Mouse (Mus musculus) neural tube, embryonic 12.5 days (tissue): Measurements from ENCODE around the gene Engase. TPM values are rescaled to one million over a fixed set of nuclear protein-coding genes. Genes with fewer than 3 reads are reported as not detected.
A peak's percentile ranks its signal among the peaks of the same experiment; 100 is the strongest.

ENCODE experiments used
- ATAC-seq: fragments of 200-750 bp; cut with Nextera tagmentation; 2 replicates; pipeline ENCODE4 v1.8.0; 2017; ENCODE audit warnings: low read depth, mild to moderate bottlenecking, moderate TSS enrichment, moderate library complexity; ENCODE audit not compliant: low FRiP score
- H3K27ac ChIP-seq: fragments of 300-500 bp; sonication (generic); 2 replicates; pipeline ENCODE4 v1.5.1; 2016
- H3K27me3 ChIP-seq: fragments of 300-500 bp; sonication (generic); replicated peaks from 2 replicates; pipeline ENCODE4 v1.6.1; 2016; ENCODE audit warnings: mild to moderate bottlenecking
- H3K36me3 ChIP-seq: fragments of 300-500 bp; sonication (generic); 2 replicates; pipeline ENCODE4 v1.6.1; 2016; ENCODE audit warnings: mild to moderate bottlenecking
- H3K4me1 ChIP-seq: fragments of 300-500 bp; sonication (generic); 2 replicates; pipeline ENCODE4 v1.6.1; 2016
- H3K4me2 ChIP-seq: fragments of 300-500 bp; sonication (generic); replicated peaks from 2 replicates; pipeline ENCODE4 v1.6.1; 2016; ENCODE audit warnings: mild to moderate bottlenecking
- H3K4me3 ChIP-seq: fragments of 300-500 bp; sonication (generic); 2 replicates; pipeline ENCODE4 v1.5.1; 2016
- H3K9ac ChIP-seq: fragments of 300-500 bp; sonication (generic); 2 replicates; pipeline ENCODE4 v1.6.1; 2016; ENCODE audit warnings: mild to moderate bottlenecking
- H3K9me3 ChIP-seq: fragments of 300-500 bp; sonication (generic); 2 replicates; pipeline ENCODE4 v1.6.1; 2016; ENCODE audit warnings: mild to moderate bottlenecking
- WGBS: fragments of 180-500 bp; shearing (Covaris S2); methylation state at CpG from one replicate; pipeline ENCODE4 v1.1.7; 2016; 5-methylcytosine and 5-hydroxymethylcytosine counted together
- polyA plus RNA-seq: library from polyadenylated mRNA; unstranded; fragments of >200 nt; fragmentation: Nextera tagmentation; extraction: Ambion mirVana; gene quantifications from 2 replicates; pipeline ENCODE4 v1.2.1, GENCODE M21; 2016

The Engase gene
- polyA plus RNA-seq, 1 experiment from 2014 or later: 9.7 TPM

DNA sequence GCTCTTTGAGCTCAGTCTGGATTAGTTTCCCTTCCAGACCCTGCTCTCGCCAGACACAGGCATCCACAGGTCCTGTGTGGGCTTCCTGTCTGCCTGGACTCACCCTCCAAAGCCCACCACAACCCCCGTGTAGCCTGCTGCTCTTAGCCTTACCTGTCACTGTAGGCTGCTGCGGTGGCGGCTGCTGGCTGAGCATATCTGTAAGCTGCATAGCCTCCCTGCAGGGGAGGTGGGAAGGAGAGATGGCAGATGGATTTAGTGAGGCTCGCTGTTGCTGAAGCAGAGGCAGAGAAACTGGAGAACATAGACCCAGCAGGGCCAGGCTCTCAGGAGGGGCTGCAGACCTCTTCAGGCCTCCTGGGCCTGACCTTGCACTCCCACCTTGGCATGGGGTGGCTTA is 18.4 kb downstream of the Engase start:
- WGBS: 49% methylated on average over 5 of the region's 5 CpGs
- H3K4me1 ChIP-seq: peaks cover 27% of the 10 kb centered on the region

DNA sequence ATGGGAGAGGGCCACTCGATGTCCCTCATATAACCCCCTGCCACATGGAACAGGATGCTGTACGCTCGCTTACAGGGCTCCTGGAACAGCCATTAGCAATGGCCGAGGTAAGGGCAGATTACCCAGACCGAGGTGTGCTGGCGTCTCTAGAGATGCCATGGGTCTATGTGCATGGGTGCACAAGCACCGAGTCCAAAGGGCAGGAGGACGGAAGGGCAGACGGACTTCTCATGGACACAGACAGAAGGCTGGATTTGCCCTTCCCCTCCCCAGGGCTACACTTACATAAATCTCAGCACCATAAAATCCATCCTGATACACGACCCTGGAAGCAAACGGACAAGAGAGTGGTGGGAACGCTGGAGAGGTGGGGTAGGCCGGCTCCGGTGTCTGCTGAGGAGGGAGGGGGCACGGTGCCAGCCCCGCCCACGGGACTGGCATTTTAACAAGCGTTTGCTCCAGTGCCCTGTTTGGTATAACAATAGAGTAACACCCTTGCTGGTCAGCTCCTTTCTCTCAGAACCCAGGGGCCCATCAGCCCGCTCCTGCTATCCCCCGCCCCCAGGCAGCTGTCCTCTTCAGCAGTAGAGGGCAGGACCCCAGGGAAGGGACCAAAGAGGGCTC is 19.5 kb downstream of the Engase start:
- no peaks in the 10 kb centered on the region for H3K27me3 ChIP-seq
- no peaks in the 10 kb centered on the region for H3K36me3 ChIP-seq
- no peak overlapping the region for H3K4me2 ChIP-seq
- H3K9me3 ChIP-seq: no peaks in the 10 kb centered on the region
- no peak overlapping the region for H3K27ac ChIP-seq
- peaks cover 19% of the 10 kb centered on the region for H3K4me1 ChIP-seq
- no peak for ATAC-seq
- H3K4me3 ChIP-seq: no peak overlapping the region
- WGBS: 39% methylated on average over 20 of the region's 20 CpGs
- no peak overlapping the region for H3K9ac ChIP-seq

More for the DNA sequence above, 18.4 kb downstream of the Engase start:
- H3K36me3 ChIP-seq: no peaks in the 10 kb centered on the region
- ATAC-seq: no peak
- H3K9me3 ChIP-seq: no peaks in the 10 kb centered on the region
- H3K9ac ChIP-seq: no peak overlapping the region
- H3K4me3 ChIP-seq: no peak overlapping the region
- no peak overlapping the region for H3K4me2 ChIP-seq
- H3K27ac ChIP-seq: no peak overlapping the region
- no peaks in the 10 kb centered on the region for H3K27me3 ChIP-seq

DNA sequence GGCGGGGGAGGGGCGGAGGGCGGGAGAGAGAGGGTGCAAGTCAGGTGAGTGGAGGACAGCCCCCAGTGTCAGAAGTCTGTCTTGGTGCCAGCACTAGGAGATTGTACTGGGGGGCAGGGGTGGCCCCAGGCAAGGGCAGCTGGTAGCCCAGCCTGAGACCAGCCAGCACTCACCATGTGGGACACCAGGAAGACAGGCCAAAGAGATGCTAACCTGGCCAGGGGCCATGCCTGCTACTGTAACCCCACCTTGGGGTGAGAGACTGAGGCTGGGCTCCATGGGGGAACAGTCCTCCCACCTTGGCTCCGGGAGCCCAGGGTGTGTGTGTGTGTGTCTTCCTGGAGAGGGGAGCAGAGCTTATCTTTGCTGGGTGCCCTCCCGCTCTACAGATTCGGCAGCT is 26.4 kb downstream of the Engase start:
- ATAC-seq: no peak
- H3K9ac ChIP-seq: no peak overlapping the region
- peaks cover 21% of the 10 kb centered on the region for H3K27me3 ChIP-seq
- H3K4me1 ChIP-seq: 0 out of 2 replicates have a peak, but pooled peaks cover 9% of the 10 kb centered on the region
- no peak overlapping the region for H3K27ac ChIP-seq
- 58% methylated on average over 6 of the region's 6 CpGs for WGBS
- H3K4me2 ChIP-seq: peak overlapping the region; percentile 22; the same call in 1 of the 2 replicates
- no peaks in the 10 kb centered on the region for H3K9me3 ChIP-seq
- no peak overlapping the region for H3K4me3 ChIP-seq
- H3K36me3 ChIP-seq: peaks cover 5% of the 10 kb centered on the region; the same call in 1 of the 2 replicates

- Histone ChIP-seq H3K9me3 (no peaks in the 10 kb centered on the region), H3K4me1 (peaks cover 9% of the 10 kb centered on the region; the same call in 1 of the 2 replicates), H3K27me3 (peaks cover 21% of the 10 kb centered on the region), H3K9ac (no peak overlapping the region), H3K4me2 (peak overlapping the region; percentile 22; the same call in 1 of the 2 replicates), H3K27ac (no peak overlapping the region), H3K36me3 (peaks cover 5% of the 10 kb centered on the region; the same call in 1 of the 2 replicates), H3K4me3 (no peak overlapping the region)
- WGBS: 25% methylated on average over 34 of the region's 34 CpGs
- ATAC-seq: no peak
These were observed 27.0 kb downstream of the Engase start for GRCm38 (mm10) chr11:118503418-118504179.

DNA sequence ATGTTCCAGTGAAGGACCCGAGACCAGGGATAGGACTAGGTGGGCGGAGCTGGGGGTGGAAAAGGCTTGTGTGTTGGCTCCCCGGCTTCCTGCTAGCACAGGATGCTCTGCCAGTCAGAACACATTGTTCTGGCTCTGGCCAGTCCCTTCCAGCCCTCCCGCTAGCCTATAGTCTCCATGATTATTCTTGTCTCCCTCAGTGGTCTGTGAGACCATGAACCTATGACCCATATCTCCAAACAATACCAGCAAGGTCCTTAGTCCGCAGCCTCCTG is 27.5 kb downstream of the Engase start:
- Histone ChIP-seq H3K4me2 (no peak overlapping the region), H3K4me1 (peaks cover 9% of the 10 kb centered on the region; the same call in 1 of the 2 replicates), H3K4me3 (no peak overlapping the region), H3K27ac (no peak overlapping the region), H3K9me3 (no peaks in the 10 kb centered on the region), H3K9ac (no peak overlapping the region), H3K36me3 (peaks cover 5% of the 10 kb centered on the region; the same call in 1 of the 2 replicates), H3K27me3 (peaks cover 21% of the 10 kb centered on the region)
- no peak for ATAC-seq
- 65% methylated on average over 5 of the region's 5 CpGs for WGBS

- H3K9ac ChIP-seq: no peak overlapping the region
- no peaks in the 10 kb centered on the region for H3K36me3 ChIP-seq
- no peak overlapping the region for H3K27ac ChIP-seq
- H3K9me3 ChIP-seq: no peaks in the 10 kb centered on the region
- H3K27me3 ChIP-seq: peaks cover 21% of the 10 kb centered on the region
- 89% methylated on average over 6 of the region's 6 CpGs for WGBS
- no peak overlapping the region for H3K4me2 ChIP-seq
- H3K4me1 ChIP-seq: peaks cover 14% of the 10 kb centered on the region
- H3K4me3 ChIP-seq: no peak overlapping the region
- ATAC-seq: no peak
These were observed 30.5 kb downstream of the Engase start for GRCm38 (mm10) chr11:118507095-118507494.

- 44% methylated on average over 5 of the region's 5 CpGs for WGBS
- H3K27ac ChIP-seq: no peak overlapping the region
- H3K4me3 ChIP-seq: no peak overlapping the region
- no peaks in the 10 kb centered on the region for H3K36me3 ChIP-seq
- no peak overlapping the region for H3K4me2 ChIP-seq
- no peak for ATAC-seq
- no peak overlapping the region for H3K9ac ChIP-seq
- no peaks in the 10 kb centered on the region for H3K9me3 ChIP-seq
- H3K27me3 ChIP-seq: peaks cover 20% of the 10 kb centered on the region
- H3K4me1 ChIP-seq: peaks cover 22% of the 10 kb centered on the region
These were observed 31.3 kb downstream of the Engase start for GRCm38 (mm10) chr11:118507904-118508303.

- H3K4me3 ChIP-seq: no peak overlapping the region
- peaks cover 16% of the 10 kb centered on the region for H3K27me3 ChIP-seq
- H3K9me3 ChIP-seq: no peaks in the 10 kb centered on the region
- 81% methylated on average over 7 of the region's 7 CpGs for WGBS
- no peak overlapping the region for H3K4me2 ChIP-seq
- no peak overlapping the region for H3K9ac ChIP-seq
- no peak overlapping the region for H3K27ac ChIP-seq
- no peaks in the 10 kb centered on the region for H3K36me3 ChIP-seq
- H3K4me1 ChIP-seq: peaks cover 25% of the 10 kb centered on the region
- ATAC-seq: no peak
These were observed 31.7 kb downstream of the Engase start for GRCm38 (mm10) chr11:118508341-118508740.

- H3K9ac ChIP-seq: no peak overlapping the region
- no peak overlapping the region for H3K27ac ChIP-seq
- no peak overlapping the region for H3K4me3 ChIP-seq
- 67% methylated on average over 6 of the region's 6 CpGs for WGBS
- peak; percentile 25 for ATAC-seq
- H3K27me3 ChIP-seq: no peaks in the 10 kb centered on the region
- H3K9me3 ChIP-seq: no peaks in the 10 kb centered on the region
- H3K4me2 ChIP-seq: peak overlapping the region; percentile 20; the same call in 1 of the 2 replicates
- H3K36me3 ChIP-seq: no peaks in the 10 kb centered on the region
- peaks cover 30% of the 10 kb centered on the region for H3K4me1 ChIP-seq
These were observed 35.2 kb downstream of the Engase start for GRCm38 (mm10) chr11:118511851-118512250.

- Histone ChIP-seq H3K9me3 (no peaks in the 10 kb centered on the region), H3K4me1 (peaks cover 33% of the 10 kb centered on the region), H3K27ac (peak overlapping the region; percentile 46; the same call in 1 of the 2 replicates), H3K4me3 (no peak overlapping the region), H3K4me2 (peak overlapping the region; percentile 20; the same call in 1 of the 2 replicates), H3K36me3 (no peaks in the 10 kb centered on the region), H3K27me3 (no peaks in the 10 kb centered on the region), H3K9ac (no peak overlapping the region; the same call in 1 of the 2 replicates)
- peak; percentile 55 for ATAC-seq
- WGBS: 53% methylated on average over 15 of the region's 15 CpGs
These were observed 35.8 kb downstream of the Engase start for GRCm38 (mm10) chr11:118512257-118512910.

- no peak overlapping the region for H3K4me2 ChIP-seq
- ATAC-seq: no peak
- H3K9me3 ChIP-seq: no peaks in the 10 kb centered on the region
- H3K4me3 ChIP-seq: no peak overlapping the region
- H3K27me3 ChIP-seq: no peaks in the 10 kb centered on the region
- 76% methylated on average over 7 of the region's 7 CpGs for WGBS
- no peak overlapping the region for H3K9ac ChIP-seq
- H3K4me1 ChIP-seq: peaks cover 32% of the 10 kb centered on the region
- H3K27ac ChIP-seq: no peak overlapping the region
- no peaks in the 10 kb centered on the region for H3K36me3 ChIP-seq
These were observed 41.3 kb downstream of the Engase start for GRCm38 (mm10) chr11:118517924-118518323.

DNA sequence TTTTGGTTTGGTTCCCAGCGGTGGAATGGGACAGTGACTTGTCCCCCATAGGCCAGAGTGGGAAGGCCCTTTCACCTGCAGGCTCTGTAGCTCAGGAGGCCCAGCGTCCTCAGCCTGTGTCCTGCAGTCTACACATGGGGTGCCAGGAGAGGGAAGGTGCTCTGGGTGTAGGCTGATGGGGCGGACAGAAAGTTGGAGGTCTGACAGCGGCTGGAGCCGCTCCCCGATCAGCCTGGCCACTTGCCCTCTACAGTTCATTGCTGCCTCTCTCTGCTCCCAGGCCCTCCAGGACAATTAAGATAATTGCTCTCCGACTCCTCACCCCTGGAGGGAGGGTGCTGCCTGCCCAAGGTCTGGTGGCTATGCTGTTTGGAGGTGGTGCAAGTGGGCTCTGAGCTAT is 42.1 kb downstream of the Engase start:
- no peaks in the 10 kb centered on the region for H3K27me3 ChIP-seq
- no peak overlapping the region for H3K27ac ChIP-seq
- peaks cover 25% of the 10 kb centered on the region for H3K4me1 ChIP-seq
- no peak overlapping the region for H3K4me3 ChIP-seq
- no peak for ATAC-seq
- H3K4me2 ChIP-seq: no peak overlapping the region
- H3K9ac ChIP-seq: no peak overlapping the region
- H3K9me3 ChIP-seq: no peaks in the 10 kb centered on the region
- no peaks in the 10 kb centered on the region for H3K36me3 ChIP-seq
- WGBS: 65% methylated on average over 7 of the region's 7 CpGs
